Mouse (Mus musculus) forebrain, embryonic 13.5 days (tissue): ENCODE measurements around the gene Vmn2r23. TPM values are rescaled to one million over a fixed set of nuclear protein-coding genes. Genes with fewer than 3 reads are reported as not detected.
A peak's percentile ranks its signal among the peaks of the same experiment; 100 is the strongest.
"Not testable (repeated sequence)": the region's sequence is repeated elsewhere in the genome, so short reads cannot be mapped to it uniquely, and the experiment has no call there.

Experiments
- ATAC-seq: fragments of 200-750 bp; cut with Nextera tagmentation; 2 replicates; pipeline ENCODE4 v1.8.0; 2017
- H3K27ac ChIP-seq: fragments of 300-500 bp; sonication (generic); 2 replicates; pipeline ENCODE4 v1.5.1; 2015; ENCODE audit warnings: inconsistent platforms, mild to moderate bottlenecking, moderate library complexity
- H3K27me3 ChIP-seq: fragments of 300-500 bp; sonication (generic); 2 replicates; pipeline ENCODE4 v1.6.1; 2015; ENCODE audit warnings: mild to moderate bottlenecking, inconsistent platforms
- H3K36me3 ChIP-seq: fragments of 300-500 bp; sonication (generic); 2 replicates; pipeline ENCODE4 v1.6.1; 2015; ENCODE audit warnings: mild to moderate bottlenecking, inconsistent platforms; ENCODE audit not compliant: poor library complexity, severe bottlenecking
- H3K4me1 ChIP-seq: fragments of 300-500 bp; sonication (generic); 2 replicates; pipeline ENCODE4 v1.6.1; 2015; ENCODE audit warnings: inconsistent platforms
- H3K4me2 ChIP-seq: fragments of 300-500 bp; sonication (generic); 2 replicates; pipeline ENCODE4 v1.6.1; 2015; ENCODE audit warnings: inconsistent platforms, mild to moderate bottlenecking, moderate library complexity
- H3K4me3 ChIP-seq: fragments of 300-500 bp; sonication (generic); 2 replicates; pipeline ENCODE4 v1.5.1; 2015; ENCODE audit warnings: mild to moderate bottlenecking, inconsistent platforms
- H3K9ac ChIP-seq: fragments of 300-500 bp; sonication (generic); 2 replicates; pipeline ENCODE4 v1.6.1; 2015; ENCODE audit warnings: mild to moderate bottlenecking, inconsistent platforms
- H3K9me3 ChIP-seq: fragments of 300-500 bp; sonication (generic); replicated peaks from 2 replicates; pipeline ENCODE4 v1.6.1; 2016; ENCODE audit warnings: inconsistent platforms
- WGBS: fragments of 180-500 bp; shearing (Covaris S2); methylation state at CpG from one replicate; pipeline ENCODE4 v1.1.7; 2015; 5-methylcytosine and 5-hydroxymethylcytosine counted together
- polyA plus RNA-seq: library from polyadenylated mRNA; unstranded; fragments of >200 nt; fragmentation: Nextera tagmentation; extraction: Ambion mirVana; gene quantifications from 2 replicates; pipeline ENCODE4 v1.2.1, GENCODE M21; 2015

Vmn2r23 gene
- not detected in 2 replicates for polyA plus RNA-seq

DNA sequence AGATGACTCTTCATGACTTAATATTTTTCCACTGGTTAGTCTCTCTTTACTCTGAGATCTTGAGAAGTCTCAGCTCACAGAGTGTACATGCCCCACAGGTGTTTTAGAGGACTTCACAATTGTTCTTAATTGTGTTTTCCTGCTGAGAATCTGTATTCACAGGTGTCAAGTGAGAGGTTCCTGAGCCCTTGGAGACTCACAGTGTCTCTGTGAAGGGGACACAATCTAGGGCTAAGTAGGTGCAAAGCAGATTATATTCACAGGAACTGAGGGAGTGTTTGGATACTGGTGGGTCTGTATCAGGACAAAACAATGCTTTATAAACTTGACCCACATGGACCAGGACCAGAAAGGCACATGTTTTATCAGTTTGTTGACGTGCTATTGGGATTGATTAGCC lies at the start of gene Vmn2r23:
Gene Vmn2r23 (plus strand): TSS at position 301 of the 400 bp plus-strand sequence.
- Histone ChIP-seq H3K4me2 (no peak within 1 kb of the TSS), H3K4me3 (no peak within 1 kb of the TSS), H3K27me3 (no peaks in the 10 kb centered on the region), H3K4me1 (no peaks in the 10 kb centered on the region), H3K9ac (no peak within 1 kb of the TSS), H3K27ac (no peak within 1 kb of the TSS), H3K9me3 (no peaks in the 10 kb centered on the region), H3K36me3 (no peaks in the 10 kb centered on the region)
- no peak for ATAC-seq
- WGBS: 66% methylated on average over 1 of the region's 1 CpGs

GRCm38 (mm10) chr6:123657040-123657439 lies 45.4 kb upstream of the Vmn2r23 start:
- Histone ChIP-seq H3K27ac (no peak overlapping the region), H3K4me1 (no peaks in the 10 kb centered on the region), H3K27me3 (no peaks in the 10 kb centered on the region), H3K9ac (no peak overlapping the region), H3K36me3 (no peaks in the 10 kb centered on the region), H3K4me2 (no peak overlapping the region), H3K4me3 (no peak overlapping the region), H3K9me3 (no peaks in the 10 kb centered on the region)
- WGBS: 58% methylated on average over 6 of the region's 6 CpGs
- no peak for ATAC-seq

DNA sequence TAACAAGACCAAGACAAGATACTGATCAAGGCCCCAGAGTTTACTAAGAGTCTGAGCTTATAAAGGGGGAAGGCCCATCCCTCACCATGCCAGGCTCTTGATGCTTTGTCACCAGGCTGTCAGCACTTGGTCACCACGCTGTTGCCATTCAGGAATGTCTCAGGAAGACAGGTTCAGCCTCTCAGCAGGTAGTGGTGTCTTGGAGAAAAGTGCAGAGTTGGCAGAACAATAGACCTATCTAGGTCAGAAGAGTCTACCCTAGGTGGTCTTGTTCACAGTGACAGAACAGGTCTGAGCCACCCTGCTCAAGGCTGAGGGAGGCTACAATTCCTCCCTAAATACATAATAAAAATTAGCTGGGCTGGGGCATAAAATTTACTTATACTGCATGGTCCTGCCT lies 5.8 kb upstream of the Vmn2r23 start:
- not testable (repeated sequence) for H3K4me3 ChIP-seq

GRCm38 (mm10) chr6:123697213-123697612 lies 5.3 kb upstream of the Vmn2r23 start:
- H3K9me3 ChIP-seq: no peaks in the 10 kb centered on the region
- H3K4me3 ChIP-seq: no peak overlapping the region
- H3K27me3 ChIP-seq: no peaks in the 10 kb centered on the region
- H3K9ac ChIP-seq: no peak overlapping the region
- no peak overlapping the region for H3K27ac ChIP-seq
- H3K4me1 ChIP-seq: peaks cover 8% of the 10 kb centered on the region; the same call in 1 of the 2 replicates
- H3K36me3 ChIP-seq: no peaks in the 10 kb centered on the region
- ATAC-seq: peak; percentile 51; the same call in 1 of the 2 replicates
- no peak overlapping the region for H3K4me2 ChIP-seq

More for the DNA sequence above, 5.8 kb upstream of the Vmn2r23 start:
- not testable (repeated sequence) for ATAC-seq, H3K9ac ChIP-seq, H3K36me3 ChIP-seq, H3K27ac ChIP-seq, H3K27me3 ChIP-seq, H3K9me3 ChIP-seq, H3K4me2 ChIP-seq, H3K4me1 ChIP-seq
- WGBS: 17% methylated on average over 1 of the region's 1 CpGs

- no peaks in the 10 kb centered on the region for H3K36me3 ChIP-seq
- no peak overlapping the region for H3K9ac ChIP-seq
- no peaks in the 10 kb centered on the region for H3K4me1 ChIP-seq
- H3K27ac ChIP-seq: no peak overlapping the region
- H3K9me3 ChIP-seq: no peaks in the 10 kb centered on the region
- no peaks in the 10 kb centered on the region for H3K27me3 ChIP-seq
- H3K4me2 ChIP-seq: no peak overlapping the region
- no peak overlapping the region for H3K4me3 ChIP-seq
- WGBS: 91% methylated on average over 3 of the region's 3 CpGs
- ATAC-seq: no peak
Measured at GRCm38 (mm10) chr6:123770031-123770430, 67.6 kb downstream of the Vmn2r23 start.

- Histone ChIP-seq H3K9me3 (no peaks in the 10 kb centered on the region), H3K27ac (no peak within 1 kb of the TSS), H3K4me3 (no peak within 1 kb of the TSS), H3K4me2 (no peak within 1 kb of the TSS), H3K36me3 (no peaks in the 10 kb centered on the region), H3K9ac (no peak within 1 kb of the TSS), H3K4me1 (no peaks in the 10 kb centered on the region), H3K27me3 (no peaks in the 10 kb centered on the region)
- ATAC-seq: no peak
- WGBS: 89% methylated on average over 1 of the region's 1 CpGs
Measured at GRCm38 (mm10) chr6:123778579-123778978, 76.1 kb downstream of the Vmn2r23 start, which contains the start of gene Vmn2r24. Gene Vmn2r24 (plus strand): TSS chr6:123778879.

GRCm38 (mm10) chr6:123784857-123785256 lies 82.4 kb downstream of the Vmn2r23 start:
- ATAC-seq: no peak
- Histone ChIP-seq H3K27ac (no peak overlapping the region), H3K36me3 (no peaks in the 10 kb centered on the region), H3K9me3 (no peaks in the 10 kb centered on the region), H3K9ac (no peak overlapping the region), H3K4me2 (no peak overlapping the region), H3K4me3 (no peak overlapping the region), H3K4me1 (no peaks in the 10 kb centered on the region), H3K27me3 (no peaks in the 10 kb centered on the region)
- 77% methylated on average over 2 of the region's 2 CpGs for WGBS

GRCm38 (mm10) chr6:123793746-123794145 lies 91.3 kb downstream of the Vmn2r23 start:
- Histone ChIP-seq H3K36me3 (no peaks in the 10 kb centered on the region), H3K4me2 (no peak overlapping the region), H3K4me3 (no peak overlapping the region), H3K27me3 (no peaks in the 10 kb centered on the region), H3K4me1 (no peaks in the 10 kb centered on the region), H3K9me3 (no peaks in the 10 kb centered on the region), H3K27ac (no peak overlapping the region), H3K9ac (no peak overlapping the region)
- ATAC-seq: no peak
- 41% methylated on average over 9 of the region's 9 CpGs for WGBS

Other genes with a start within 250 kb of the Vmn2r23 start
- gene Vmn2r21, start 169.3 kb upstream of the Vmn2r23 start, polyA plus RNA-seq: not detected in 2 replicates
- gene Vmn2r22, start 51.9 kb upstream of the Vmn2r23 start, polyA plus RNA-seq: not detected in 2 replicates
- not detected in 2 replicates for gene Vmn2r24, start 76.2 kb downstream of the Vmn2r23 start, polyA plus RNA-seq
- gene Vmn2r25, start 150.8 kb downstream of the Vmn2r23 start, polyA plus RNA-seq: not detected in 2 replicates